Mouse (Mus musculus): ENCODE measurements around the gene Otor. TPM values are rescaled to one million over a fixed set of nuclear protein-coding genes. Genes with fewer than 3 reads are reported as not detected.

Gene Otor
- 0.84 and 2.4 TPM in 2 replicates for polyA plus RNA-seq (2015; fragmentation: Nextera tagmentation; extraction: Ambion mirVana)

DNA sequence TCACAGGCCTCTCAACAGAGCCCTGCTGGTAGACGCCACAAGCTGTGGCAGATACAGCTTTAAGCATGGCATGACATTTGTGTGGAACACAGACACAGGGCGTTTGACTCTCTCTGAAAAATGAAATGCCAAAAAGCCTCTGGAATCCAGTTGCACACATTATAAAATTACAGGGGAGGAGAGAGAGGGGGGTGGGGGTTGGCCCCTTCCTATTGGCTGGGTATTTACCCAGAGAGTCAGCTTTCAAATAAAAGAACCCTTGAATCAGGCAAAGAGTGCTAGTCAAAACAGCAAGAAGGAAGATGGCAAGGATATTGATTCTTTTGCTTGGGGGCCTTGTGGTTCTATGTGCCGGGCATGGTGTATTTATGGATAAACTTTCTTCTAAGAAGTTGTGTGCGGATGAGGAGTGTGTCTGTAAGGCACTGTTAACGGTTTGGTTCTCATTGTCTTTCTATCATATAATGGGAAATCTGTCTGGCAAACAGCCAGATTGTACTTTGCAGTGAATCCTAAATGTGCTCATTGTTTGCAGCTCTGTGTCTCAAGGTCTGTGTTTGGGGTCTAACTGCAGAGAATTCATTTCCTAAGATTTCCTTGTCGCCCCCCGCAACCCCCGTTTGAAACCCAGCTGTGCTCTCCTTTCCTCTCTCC is at the start of gene Otor:
Gene Otor, plus strand, starts transcription at position 276 of the 654 bp plus-strand sequence.
- no peaks in the 10 kb centered on the region for H3K9me3 ChIP-seq
- no peak within 1 kb of the TSS for H3K27ac ChIP-seq (replicated peaks)
- no peak within 1 kb of the TSS for H3K9ac ChIP-seq
- H3K4me1 ChIP-seq (replicated peaks) = peaks cover 3% of the 10 kb centered on the region; the same call in 1 of the 2 replicates
- no peaks in the 10 kb centered on the region for H3K27me3 ChIP-seq
- no peak for ATAC-seq (ENCODE audit: low read depth)
- H3K36me3 ChIP-seq = no peaks in the 10 kb centered on the region
- 64% methylated on average over 8 of the region's 8 CpGs for WGBS
- H3K4me3 ChIP-seq = no peak within 1 kb of the TSS
- no peak within 1 kb of the TSS for H3K4me2 ChIP-seq

DNA sequence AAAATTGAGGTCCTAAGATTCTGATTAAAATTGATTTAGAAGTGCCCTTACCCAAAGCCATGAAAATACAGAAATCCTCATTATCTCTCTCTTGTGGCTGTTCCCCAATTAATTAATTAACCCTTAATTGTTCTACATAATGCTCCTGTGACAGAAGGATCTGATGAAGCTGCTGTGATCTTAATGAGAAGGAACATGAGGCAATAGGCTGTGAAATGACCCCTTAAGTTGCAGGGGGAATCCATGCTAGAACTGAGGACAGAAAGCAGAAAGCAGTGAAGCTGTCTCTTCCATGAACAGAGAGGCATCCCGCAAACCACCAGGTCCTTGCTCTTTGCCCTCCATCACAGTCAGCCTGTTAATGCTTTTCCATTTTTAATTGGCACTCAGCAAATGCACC is 47.0 kb upstream of the Otor start:
- Histone ChIP-seq H3K27ac (replicated peaks) (0 out of 2 replicates have a peak overlapping the region, but pooled peaks have one; percentile 15), H3K4me1 (replicated peaks) (peaks cover 33% of the 10 kb centered on the region), H3K4me3 (no peak overlapping the region), H3K9me3 (no peaks in the 10 kb centered on the region), H3K27me3 (no peaks in the 10 kb centered on the region), H3K9ac (no peak overlapping the region), H3K4me2 (no peak overlapping the region), H3K36me3 (no peaks in the 10 kb centered on the region)
- 0 out of 2 replicates have a peak, but pooled peaks have one; percentile 38 for ATAC-seq (ENCODE audit: low read depth)
- 52% methylated on average over 1 of the region's 1 CpGs for WGBS

DNA sequence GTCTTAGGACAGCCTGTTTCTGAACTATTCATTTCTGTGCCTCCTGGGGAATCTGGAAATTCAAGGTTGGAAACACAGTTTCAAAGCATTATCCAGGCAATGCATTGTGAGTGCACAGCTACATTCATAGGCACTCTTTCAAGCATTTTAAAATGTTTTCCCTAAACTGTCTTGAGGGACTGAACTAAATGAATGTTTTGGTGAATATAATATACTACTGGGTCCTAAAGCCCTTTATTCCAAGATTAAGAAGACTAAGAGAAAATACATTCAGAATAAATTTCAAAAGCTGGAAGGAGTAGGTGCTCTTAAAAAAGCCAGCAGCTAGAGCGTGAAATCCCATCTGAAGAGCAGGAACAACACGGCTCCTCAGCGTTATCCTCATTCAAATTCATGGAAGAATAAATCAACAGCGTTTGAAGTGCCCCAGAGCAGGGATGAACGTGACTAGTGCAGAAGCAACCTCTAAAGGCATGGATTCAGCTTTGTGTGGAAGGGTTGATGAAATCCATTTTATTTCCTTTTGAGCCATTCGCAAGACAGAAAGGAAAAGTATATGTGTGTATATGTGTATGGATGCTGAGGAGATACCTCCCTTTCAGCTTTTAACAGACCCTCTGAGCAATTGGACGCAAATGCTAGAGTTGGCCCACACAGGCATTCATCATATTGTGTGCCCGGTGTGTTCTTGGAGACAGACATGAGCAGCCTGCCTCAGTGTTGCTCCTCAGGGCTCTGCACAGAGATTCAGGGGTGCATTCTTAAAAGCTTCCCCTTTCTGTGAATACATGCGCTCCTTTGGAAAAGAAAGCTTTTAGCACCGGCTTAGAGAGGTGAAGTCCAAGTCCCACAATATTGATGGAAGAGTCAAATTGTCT is 45.7 kb upstream of the Otor start:
- Histone ChIP-seq H3K36me3 (no peaks in the 10 kb centered on the region), H3K27me3 (no peaks in the 10 kb centered on the region), H3K9me3 (no peaks in the 10 kb centered on the region), H3K4me2 (0 out of 2 replicates have a peak overlapping the region, but pooled peaks have one; percentile 3), H3K4me1 (replicated peaks) (peaks cover 33% of the 10 kb centered on the region), H3K9ac (no peak overlapping the region), H3K4me3 (no peak overlapping the region), H3K27ac (replicated peaks) (peak overlapping the region; percentile 79)
- WGBS = 34% methylated on average over 10 of the region's 10 CpGs
- ATAC-seq (ENCODE audit: low read depth) = peak; percentile 40; the same call in 1 of the 2 replicates

DNA sequence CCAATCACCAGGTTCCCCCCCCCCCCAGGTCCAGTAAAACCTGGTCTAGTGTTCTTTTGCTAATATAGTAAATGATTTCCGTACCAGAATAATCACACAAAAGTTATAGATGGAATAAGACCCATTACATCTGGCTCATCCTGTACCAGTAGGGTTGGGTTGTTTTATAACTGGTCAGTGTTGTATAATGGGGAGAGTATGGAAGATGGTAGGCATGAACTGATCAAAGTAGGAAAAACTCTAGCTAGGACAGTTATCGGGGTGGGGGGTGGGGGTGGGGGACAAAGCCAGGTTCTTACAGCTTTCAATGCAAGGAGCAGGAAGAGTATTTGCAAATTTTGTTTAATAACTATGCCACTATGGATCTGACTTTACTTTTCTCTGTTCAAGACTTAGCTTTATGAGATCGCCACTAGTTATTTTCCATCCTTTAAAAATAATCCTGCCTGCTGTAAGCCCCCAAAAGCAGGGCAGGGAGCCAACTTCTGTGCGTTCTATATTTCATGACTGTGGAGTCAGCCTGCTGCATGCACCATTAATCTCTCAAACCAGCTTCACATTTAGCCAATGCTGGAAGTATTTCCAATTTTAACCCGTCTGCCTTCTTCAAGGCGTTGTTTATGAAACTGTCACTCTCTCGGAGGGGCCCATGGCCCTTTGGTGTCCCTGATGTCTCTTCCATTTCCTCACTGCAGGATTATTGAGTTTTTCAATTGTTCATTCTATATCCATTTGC is 43.8 kb upstream of the Otor start:
- no peak overlapping the region; the same call in 1 of the 2 replicates for H3K4me2 ChIP-seq
- H3K27me3 ChIP-seq = no peaks in the 10 kb centered on the region
- no peaks in the 10 kb centered on the region for H3K9me3 ChIP-seq
- peaks cover 33% of the 10 kb centered on the region for H3K4me1 ChIP-seq (replicated peaks)
- H3K9ac ChIP-seq = no peak overlapping the region
- 65% methylated on average over 7 of the region's 7 CpGs for WGBS
- H3K36me3 ChIP-seq = no peaks in the 10 kb centered on the region
- peak overlapping the region; percentile 2; the same call in 1 of the 2 replicates for H3K27ac ChIP-seq (replicated peaks)
- no peak overlapping the region for H3K4me3 ChIP-seq
- no peak for ATAC-seq (ENCODE audit: low read depth)

DNA sequence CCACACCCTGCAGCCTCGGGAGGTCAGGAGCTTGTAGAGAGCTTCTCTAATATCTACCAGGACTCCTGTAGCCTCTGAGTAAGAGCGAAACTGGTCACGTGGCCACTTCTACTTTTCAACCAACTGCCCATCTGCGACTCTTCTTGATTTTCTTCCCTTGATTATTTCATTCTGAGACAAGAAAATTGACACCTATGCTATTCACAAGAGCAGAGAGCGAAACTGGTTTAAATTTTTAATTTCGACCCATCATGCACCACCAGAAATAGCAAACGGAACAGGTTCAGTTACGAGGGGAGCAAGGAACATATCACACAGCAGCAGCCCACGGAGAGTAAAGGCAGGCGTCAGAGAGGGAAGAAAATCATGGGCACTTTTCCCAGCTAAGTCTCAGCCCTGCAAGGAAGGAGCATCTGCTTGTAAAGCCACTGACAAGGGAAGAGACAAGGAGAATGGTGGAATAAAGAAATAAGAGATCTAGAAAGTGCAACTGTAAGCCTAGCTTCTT is 43.1 kb upstream of the Otor start:
- no peaks in the 10 kb centered on the region for H3K9me3 ChIP-seq
- no peak overlapping the region for H3K4me3 ChIP-seq
- no peak for ATAC-seq (ENCODE audit: low read depth)
- peaks cover 33% of the 10 kb centered on the region for H3K4me1 ChIP-seq (replicated peaks)
- WGBS = 80% methylated on average over 10 of the region's 10 CpGs
- H3K9ac ChIP-seq = no peak overlapping the region
- no peaks in the 10 kb centered on the region for H3K27me3 ChIP-seq
- peak overlapping the region; percentile 2; the same call in 1 of the 2 replicates for H3K27ac ChIP-seq (replicated peaks)
- H3K4me2 ChIP-seq = no peak overlapping the region; the same call in 1 of the 2 replicates
- H3K36me3 ChIP-seq = no peaks in the 10 kb centered on the region

- H3K9ac ChIP-seq = no peak overlapping the region
- no peak overlapping the region for H3K4me3 ChIP-seq
- no peak overlapping the region for H3K27ac ChIP-seq (replicated peaks)
- WGBS = 80% methylated on average over 1 of the region's 1 CpGs
- H3K9me3 ChIP-seq = no peaks in the 10 kb centered on the region
- no peak overlapping the region for H3K4me2 ChIP-seq
- no peaks in the 10 kb centered on the region for H3K4me1 ChIP-seq (replicated peaks)
- ATAC-seq (ENCODE audit: low read depth) = no peak
- H3K36me3 ChIP-seq = no peaks in the 10 kb centered on the region
- H3K27me3 ChIP-seq = no peaks in the 10 kb centered on the region
These were observed 36.7 kb upstream of the Otor start for GRCm38 (mm10) chr2:143041596-143041995.

- Histone ChIP-seq H3K4me2 (no peak overlapping the region), H3K27me3 (no peaks in the 10 kb centered on the region), H3K4me3 (no peak overlapping the region), H3K36me3 (no peaks in the 10 kb centered on the region), H3K4me1 (replicated peaks) (no peaks in the 10 kb centered on the region), H3K9me3 (no peaks in the 10 kb centered on the region), H3K9ac (no peak overlapping the region), H3K27ac (replicated peaks) (no peak overlapping the region)
- no peak for ATAC-seq (ENCODE audit: low read depth)
These were observed 23.0 kb upstream of the Otor start for GRCm38 (mm10) chr2:143055251-143055650.

DNA sequence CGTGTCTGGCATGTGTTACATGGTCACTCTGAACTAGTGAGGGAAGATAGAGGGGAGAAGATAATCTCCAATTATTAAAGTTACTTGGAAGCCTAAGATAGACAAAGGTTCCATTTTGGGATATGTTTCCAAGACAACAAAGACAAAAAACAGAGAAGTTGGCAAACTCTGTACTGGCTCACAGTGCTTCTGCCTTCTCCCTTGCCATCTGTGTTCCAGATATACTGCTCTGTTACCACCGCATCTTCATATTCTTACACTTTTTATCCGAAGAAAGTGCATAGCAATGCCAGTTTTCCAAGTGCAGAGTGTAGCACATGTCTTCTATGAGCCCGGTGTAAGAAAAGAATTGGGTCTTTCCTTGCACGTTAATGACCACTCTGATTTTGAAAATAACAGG is 21.5 kb upstream of the Otor start:
- no peak for ATAC-seq (ENCODE audit: low read depth)
- no peak overlapping the region for H3K9ac ChIP-seq
- H3K27me3 ChIP-seq = peaks cover 3% of the 10 kb centered on the region; the same call in 1 of the 2 replicates
- no peak overlapping the region for H3K27ac ChIP-seq (replicated peaks)
- whole genome bisulfite sequencing = 76% methylated on average over 5 of the region's 5 CpGs
- H3K4me1 ChIP-seq (replicated peaks) = no peaks in the 10 kb centered on the region
- no peak overlapping the region for H3K4me3 ChIP-seq
- no peaks in the 10 kb centered on the region for H3K36me3 ChIP-seq
- no peak overlapping the region for H3K4me2 ChIP-seq
- no peaks in the 10 kb centered on the region for H3K9me3 ChIP-seq

DNA sequence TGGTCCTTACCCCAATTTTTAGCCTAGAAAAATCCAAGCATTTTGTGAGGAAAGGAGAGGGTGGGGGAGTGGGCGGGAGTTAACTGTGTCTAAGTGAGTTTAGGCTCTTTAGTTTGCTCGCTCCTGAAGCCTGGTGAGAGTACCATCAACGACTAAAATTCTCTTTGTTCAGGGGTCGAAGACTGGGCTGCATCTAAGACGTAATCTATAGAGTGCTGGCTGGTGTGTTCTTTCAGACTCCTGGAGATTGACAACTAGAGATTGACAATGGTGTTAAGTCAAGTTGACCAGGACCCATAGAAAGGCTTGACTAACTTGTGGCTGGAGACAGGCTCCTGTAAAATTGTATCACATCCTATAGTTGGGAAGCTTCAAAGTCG is 15.9 kb upstream of the Otor start:
- no peak; the same call in 1 of the 2 replicates for ATAC-seq (ENCODE audit: low read depth)
- WGBS = 52% methylated on average over 6 of the region's 6 CpGs
- H3K9ac ChIP-seq = peak overlapping the region; percentile 90; the same call in 1 of the 2 replicates

DNA sequence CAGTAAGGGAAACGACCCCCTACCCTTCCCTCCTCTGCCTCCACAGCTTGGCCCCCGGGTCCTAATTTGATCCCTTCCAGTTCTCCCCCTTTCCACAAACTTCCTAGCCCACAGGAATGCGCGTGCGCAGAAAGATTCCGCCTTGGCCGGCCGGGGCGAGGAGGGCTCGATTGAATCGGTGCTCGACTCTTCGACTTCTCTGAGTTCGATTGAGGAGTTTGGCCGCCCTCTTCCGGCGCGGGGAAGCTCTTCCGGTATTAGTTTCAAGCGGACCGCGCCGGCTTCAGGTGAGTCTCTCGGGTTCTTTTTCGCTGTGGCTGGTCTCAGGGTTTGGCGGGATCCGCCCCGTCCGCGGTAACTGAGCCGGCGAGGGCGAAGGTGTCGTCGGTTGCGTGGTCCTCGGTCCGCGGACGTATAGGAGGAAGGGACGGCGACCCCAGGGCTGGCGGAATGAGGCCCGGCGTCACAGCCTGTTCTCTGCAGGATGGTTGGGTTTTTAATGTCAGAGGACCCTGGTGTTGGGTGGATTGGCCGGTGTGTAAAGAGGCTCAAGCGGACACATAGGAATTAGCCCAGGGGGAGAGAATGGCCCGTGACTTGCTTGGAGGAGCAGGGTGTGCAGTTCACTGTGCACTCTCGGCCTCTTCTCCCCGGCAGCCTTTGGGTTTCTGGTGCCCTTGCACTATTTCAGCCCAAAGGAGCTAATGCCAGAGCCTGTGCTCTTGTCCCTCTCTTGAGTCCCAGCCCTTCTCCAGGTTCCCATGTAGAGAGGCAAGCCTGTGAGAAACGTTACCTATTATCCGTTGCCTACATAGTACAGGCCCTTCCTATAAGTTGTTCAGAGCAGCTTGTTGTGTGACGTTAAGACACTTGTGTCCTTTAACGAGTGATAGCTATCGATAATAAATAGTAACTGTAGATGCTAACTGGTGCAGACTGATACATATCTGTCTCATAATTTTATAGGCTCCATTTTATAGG is 15.2 kb upstream of the Otor start, which contains the start of gene Snrpb2:
Gene Snrpb2, plus strand, starts transcription at position 228 of the 981 bp plus-strand sequence.
- Histone ChIP-seq H3K4me3 (peak within 1 kb of the TSS; percentile 97), H3K36me3 (peaks cover 24% of the 10 kb centered on the region), H3K4me2 (peak within 1 kb of the TSS; percentile 94), H3K4me1 (replicated peaks) (peaks cover 7% of the 10 kb centered on the region), H3K27ac (replicated peaks) (no peak within 1 kb of the TSS; the same call in 1 of the 2 replicates), H3K9ac (peak within 1 kb of the TSS; percentile 90), H3K9me3 (no peaks in the 10 kb centered on the region), H3K27me3 (peaks cover 3% of the 10 kb centered on the region; the same call in 1 of the 2 replicates)
- WGBS = 1% methylated on average over 55 of the region's 55 CpGs
- peak; percentile 91 for ATAC-seq (ENCODE audit: low read depth)

More for the DNA sequence above, 15.9 kb upstream of the Otor start:
- Histone ChIP-seq H3K9me3 (no peaks in the 10 kb centered on the region), H3K4me2 (peak overlapping the region; percentile 94), H3K4me1 (replicated peaks) (peaks cover 7% of the 10 kb centered on the region), H3K36me3 (peaks cover 24% of the 10 kb centered on the region), H3K27me3 (peaks cover 3% of the 10 kb centered on the region; the same call in 1 of the 2 replicates), H3K27ac (replicated peaks) (no peak overlapping the region), H3K4me3 (peak overlapping the region; percentile 97)

All from neural tube, embryonic 13.5 days (tissue).